Mouse (Mus musculus): Measurements from ENCODE around the gene Gm7030. TPM values are rescaled to one million over a fixed set of nuclear protein-coding genes. Genes with fewer than 3 reads are reported as not detected.
A peak's percentile ranks its signal among the peaks of the same experiment; 100 is the strongest.
"Not testable (repeated sequence)": the region's sequence is repeated elsewhere in the genome, so short reads cannot be mapped to it uniquely, and the experiment has no call there.

The Gm7030 gene
- polyA plus RNA-seq, 1 experiment, result not detected

GRCm38 (mm10) chr17:36131516-36132265, 2.5 kb upstream of the Gm7030 start:
- 72% methylated on average over 5 of the region's 5 CpGs for WGBS

GRCm38 (mm10) chr17:36128525-36128924, 700 bp downstream of the Gm7030 start:
- H3K4me1 ChIP-seq (ENCODE audit: control insufficient read depth, insufficient read depth, low read length); H3K27ac ChIP-seq (ENCODE audit: insufficient read depth, low read depth, low read length): not testable (repeated sequence)
- 71% methylated on average over 12 of the region's 13 CpGs for WGBS

More at GRCm38 (mm10) chr17:36131516-36132265, 2.5 kb upstream of the Gm7030 start:
- Histone ChIP-seq H3K4me3 (ENCODE audit: insufficient read depth, low read depth, low read length) (no peak overlapping the region), H3K4me1 (ENCODE audit: control insufficient read depth, insufficient read depth, low read length) (no peaks in the 10 kb centered on the region), H3K27ac (ENCODE audit: insufficient read depth, low read depth, low read length) (no peak overlapping the region)
- TF ChIP-seq POLR2A (IDR thresholded peaks at IDR 0.05; ENCODE audit: insufficient read depth, low read depth, low read length), result no peak
- no peak for TF ChIP-seq CTCF (IDR thresholded peaks at IDR 0.05; ENCODE audit: insufficient read depth, low read depth, low read length)

GRCm38 (mm10) chr17:36124111-36124510, 5.1 kb downstream of the Gm7030 start:
- H3K27ac ChIP-seq (ENCODE audit: insufficient read depth, low read depth, low read length); H3K4me3 ChIP-seq (ENCODE audit: insufficient read depth, low read depth, low read length): not testable (repeated sequence)
- H3K4me1 ChIP-seq (ENCODE audit: control insufficient read depth, insufficient read depth, low read length), result peaks cover 12% of the 10 kb centered on the region; the same call in 1 of the 2 replicates
- 77% methylated on average over 3 of the region's 3 CpGs for WGBS

More at GRCm38 (mm10) chr17:36128525-36128924, 700 bp downstream of the Gm7030 start:
- not testable (repeated sequence) for H3K4me3 ChIP-seq (ENCODE audit: insufficient read depth, low read depth, low read length)

GRCm38 (mm10) chr17:36121352-36122020, 7.7 kb downstream of the Gm7030 start, which contains the start of gene Gm19684:
Gene Gm19684, plus strand, starts transcription at chr17:36121678.
- Histone ChIP-seq H3K27ac (ENCODE audit: insufficient read depth, low read depth, low read length) (peak within 1 kb of the TSS; percentile 45; the same call in 1 of the 2 replicates), H3K4me3 (ENCODE audit: insufficient read depth, low read depth, low read length) (peak within 1 kb of the TSS; percentile 42), H3K4me1 (ENCODE audit: control insufficient read depth, insufficient read depth, low read length) (peaks cover 14% of the 10 kb centered on the region; the same call in 1 of the 2 replicates)
- WGBS, result 4% methylated on average over 8 of the region's 8 CpGs

DNA sequence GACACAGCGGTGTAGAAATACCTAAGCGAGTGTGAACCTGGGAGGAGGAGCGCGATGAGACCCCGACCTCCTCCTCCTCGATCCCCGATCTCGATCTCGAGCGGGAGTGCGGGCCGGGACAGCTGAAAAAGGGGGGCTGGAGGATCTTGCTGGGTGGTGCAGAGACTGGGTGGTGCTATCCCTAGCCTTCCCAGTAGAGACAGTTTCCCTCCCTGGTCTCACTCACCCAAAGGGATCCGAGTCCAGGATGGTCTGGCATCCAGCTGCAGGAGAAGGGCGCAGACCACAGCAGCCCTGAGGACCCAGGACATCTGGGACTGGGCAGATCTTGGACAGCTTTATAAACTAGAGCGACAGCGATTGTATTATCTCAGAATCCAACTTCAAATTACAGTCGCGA, 8.4 kb downstream of the Gm7030 start:
- Histone ChIP-seq H3K4me3 (ENCODE audit: insufficient read depth, low read depth, low read length) (peak overlapping the region; percentile 42), H3K4me1 (ENCODE audit: control insufficient read depth, insufficient read depth, low read length) (peaks cover 14% of the 10 kb centered on the region; the same call in 1 of the 2 replicates)
- not testable (repeated sequence) for H3K27ac ChIP-seq (ENCODE audit: insufficient read depth, low read depth, low read length)
- 23% methylated on average over 18 of the region's 18 CpGs for WGBS

DNA sequence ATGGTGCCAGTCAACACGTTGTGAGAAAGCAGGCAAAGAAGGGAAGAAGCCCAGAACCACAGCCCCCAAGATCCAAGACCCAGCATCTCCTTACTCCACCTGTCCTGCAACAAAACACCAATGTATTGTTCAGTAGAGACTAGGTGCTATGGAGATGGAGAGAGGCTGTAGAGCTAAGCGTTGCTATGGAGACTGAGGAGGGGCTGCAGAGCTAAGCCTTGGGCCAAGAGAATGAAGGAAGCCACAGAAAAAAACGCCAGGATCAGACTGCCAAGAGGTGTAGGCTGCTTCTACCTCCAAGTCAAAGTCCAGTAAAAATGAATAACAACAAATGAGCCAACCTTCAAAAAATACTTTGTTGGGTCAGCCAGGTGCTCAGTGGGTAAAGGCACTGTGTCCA, 12.7 kb downstream of the Gm7030 start:
- peaks cover 11% of the 10 kb centered on the region; the same call in 1 of the 2 replicates for H3K4me1 ChIP-seq (ENCODE audit: control insufficient read depth, insufficient read depth, low read length)
- 18% methylated on average over 3 of the region's 3 CpGs for WGBS
- not testable (repeated sequence) for H3K27ac ChIP-seq (ENCODE audit: insufficient read depth, low read depth, low read length); H3K4me3 ChIP-seq (ENCODE audit: insufficient read depth, low read depth, low read length)

- H3K4me1 ChIP-seq (ENCODE audit: control insufficient read depth, insufficient read depth, low read length), result peaks cover 10% of the 10 kb centered on the region
- H3K27ac ChIP-seq (ENCODE audit: insufficient read depth, low read depth, low read length); H3K4me3 ChIP-seq (ENCODE audit: insufficient read depth, low read depth, low read length): not testable (repeated sequence)
- 25% methylated on average over 6 of the region's 6 CpGs for WGBS
Observed at GRCm38 (mm10) chr17:36113979-36114593, 15.1 kb downstream of the Gm7030 start.

DNA sequence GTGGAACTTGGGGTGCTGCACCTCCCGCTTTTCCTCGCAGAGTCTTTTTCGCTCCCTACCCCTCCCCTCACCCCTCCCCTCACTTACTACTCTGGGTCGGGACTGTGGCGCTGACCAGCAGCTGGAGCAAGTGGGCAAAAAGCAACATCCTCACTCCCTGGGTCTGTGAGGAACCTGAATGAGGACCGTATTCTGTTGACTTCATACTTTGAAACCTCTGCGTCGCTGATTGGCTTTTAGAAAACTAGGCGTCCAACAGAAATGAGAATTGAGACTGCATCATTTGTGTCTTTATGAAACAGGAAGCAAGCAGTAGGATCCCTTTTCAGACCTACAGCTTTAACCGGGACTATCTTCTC, 17.7 kb downstream of the Gm7030 start:
- WGBS, result 3% methylated on average over 10 of the region's 10 CpGs
- H3K27ac ChIP-seq (ENCODE audit: insufficient read depth, low read depth, low read length); H3K4me1 ChIP-seq (ENCODE audit: control insufficient read depth, insufficient read depth, low read length): not testable (repeated sequence)
- peak overlapping the region; percentile 45 for H3K4me3 ChIP-seq (ENCODE audit: insufficient read depth, low read depth, low read length)

GRCm38 (mm10) chr17:36110641-36111509, 18.4 kb downstream of the Gm7030 start:
- TF ChIP-seq CTCF (IDR thresholded peaks at IDR 0.05; ENCODE audit: insufficient read depth, low read depth, low read length), result 0 out of 2 replicates have a peak, but pooled peaks have one; percentile 32
- 2% methylated on average over 57 of the region's 57 CpGs for WGBS
- H3K4me3 ChIP-seq (ENCODE audit: insufficient read depth, low read depth, low read length), result peak overlapping the region; percentile 45
- H3K4me1 ChIP-seq (ENCODE audit: control insufficient read depth, insufficient read depth, low read length); H3K27ac ChIP-seq (ENCODE audit: insufficient read depth, low read depth, low read length): not testable (repeated sequence)

DNA sequence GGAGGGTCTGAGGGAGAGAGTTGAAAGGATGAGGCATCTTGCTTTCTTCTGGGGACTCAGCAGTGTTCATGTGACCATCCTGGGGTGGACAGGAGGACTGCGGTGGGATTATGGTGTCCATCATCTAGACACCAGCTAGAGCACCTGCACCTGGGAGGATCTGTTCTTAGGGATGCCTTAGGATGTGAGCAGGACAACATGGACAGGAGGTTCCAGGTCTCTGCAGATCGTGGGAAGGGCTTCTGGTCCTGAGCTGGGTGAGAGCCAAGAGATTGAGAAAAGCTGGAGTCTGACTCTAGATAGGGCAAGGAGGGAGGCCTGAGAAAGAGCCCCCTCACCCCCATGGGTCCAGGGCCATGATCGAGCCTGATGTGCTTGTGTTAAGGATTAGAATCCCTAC, 19.1 kb downstream of the Gm7030 start:
- not testable (repeated sequence) for H3K4me1 ChIP-seq (ENCODE audit: control insufficient read depth, insufficient read depth, low read length); H3K4me3 ChIP-seq (ENCODE audit: insufficient read depth, low read depth, low read length); H3K27ac ChIP-seq (ENCODE audit: insufficient read depth, low read depth, low read length)
- WGBS, result 56% methylated on average over 3 of the region's 3 CpGs

DNA sequence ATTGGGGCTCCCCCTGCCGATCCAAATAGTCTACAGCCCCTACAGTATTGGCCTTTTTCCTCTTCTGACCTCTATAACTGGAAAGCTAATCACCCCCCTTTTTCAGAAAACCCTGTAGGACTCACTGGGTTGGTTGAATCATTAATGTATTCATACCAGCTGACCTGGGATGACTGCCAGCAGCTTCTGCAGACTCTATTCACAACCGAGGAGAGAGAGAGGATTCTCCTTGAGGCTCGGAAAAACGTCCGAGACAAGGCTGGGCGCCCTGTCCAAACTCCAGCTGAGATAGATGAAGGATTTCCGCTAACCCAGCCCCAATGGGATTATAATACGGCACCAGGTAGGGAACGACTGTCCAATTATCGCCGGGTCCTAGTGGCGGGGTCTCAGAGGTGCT, 27.1 kb downstream of the Gm7030 start:
- not testable (repeated sequence) for H3K4me1 ChIP-seq (ENCODE audit: control insufficient read depth, insufficient read depth, low read length); H3K27ac ChIP-seq (ENCODE audit: insufficient read depth, low read depth, low read length); H3K4me3 ChIP-seq (ENCODE audit: insufficient read depth, low read depth, low read length)
- WGBS, result 57% methylated on average over 12 of the region's 12 CpGs

DNA sequence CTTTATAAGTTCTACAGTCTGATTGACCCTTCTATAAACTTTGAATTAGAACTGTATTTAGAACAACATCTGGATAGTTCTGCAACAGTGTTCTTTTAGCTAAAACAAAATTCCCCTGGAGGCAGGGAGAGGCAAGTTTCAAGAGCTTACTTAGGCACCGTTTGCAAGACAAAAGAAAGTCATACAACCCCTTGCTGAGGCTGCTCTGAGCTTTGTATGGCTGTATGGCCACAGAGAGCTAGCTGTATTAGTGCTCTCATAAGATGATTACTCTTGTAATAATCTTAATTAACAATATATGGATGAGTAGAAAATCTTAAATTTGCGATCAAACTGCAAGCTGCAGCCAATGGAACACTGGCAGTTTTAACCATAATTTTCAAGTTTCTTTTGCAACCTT, 29.6 kb downstream of the Gm7030 start:
- not testable (repeated sequence) for H3K4me3 ChIP-seq (ENCODE audit: insufficient read depth, low read depth, low read length); H3K27ac ChIP-seq (ENCODE audit: insufficient read depth, low read depth, low read length); H3K4me1 ChIP-seq (ENCODE audit: control insufficient read depth, insufficient read depth, low read length)
- 42% methylated on average over 2 of the region's 2 CpGs for WGBS

All from olfactory bulb, adult 2 months (tissue).